Mouse (Mus musculus) layer of hippocampus, postnatal 36 days (tissue): ENCODE results near the gene Opa1. TPM values are rescaled to one million over a fixed set of nuclear protein-coding genes. Genes with fewer than 3 reads are reported as not detected.

ENCODE experiments used
- DNase-seq, 2 experiments: peaks; one replicate each; pipeline ENCODE4 v3.0.0; 2022
- total RNA-seq, 2 experiments: library from RNA; stranded (reverse); gene quantifications; 2 replicates each; pipeline ENCODE4 v1.2.3; 2021

Gene Opa1
- total RNA-seq, 2 experiments from 2014 or later: 104 TPM

DNA sequence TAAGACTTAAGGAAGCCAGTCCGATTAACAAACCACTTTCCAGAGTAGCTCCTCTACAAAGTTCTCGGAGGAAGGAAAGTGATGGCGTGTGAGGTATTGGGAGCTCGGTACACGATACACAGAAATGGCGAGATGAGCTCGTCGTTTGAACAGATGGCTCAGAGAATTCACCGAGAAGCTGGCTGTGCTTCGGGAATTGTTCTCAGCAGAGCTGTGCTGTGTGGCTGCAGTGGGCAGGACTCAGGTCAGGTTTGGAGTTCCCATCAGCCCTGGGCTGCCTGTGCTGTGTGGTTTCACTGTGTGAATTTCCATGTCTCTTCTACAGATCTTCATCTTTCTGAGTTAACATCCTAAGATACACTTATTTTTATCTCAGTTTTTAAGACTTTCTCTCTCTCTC lies 77.8 kb downstream of the Opa1 start:
- peak in 1 of 2 experiments; percentile 24 for DNase-seq

GRCm38 (mm10) chr16:29657650-29658548 lies 78.8 kb downstream of the Opa1 start:
- peak; percentile 50 to 52 for DNase-seq

DNA sequence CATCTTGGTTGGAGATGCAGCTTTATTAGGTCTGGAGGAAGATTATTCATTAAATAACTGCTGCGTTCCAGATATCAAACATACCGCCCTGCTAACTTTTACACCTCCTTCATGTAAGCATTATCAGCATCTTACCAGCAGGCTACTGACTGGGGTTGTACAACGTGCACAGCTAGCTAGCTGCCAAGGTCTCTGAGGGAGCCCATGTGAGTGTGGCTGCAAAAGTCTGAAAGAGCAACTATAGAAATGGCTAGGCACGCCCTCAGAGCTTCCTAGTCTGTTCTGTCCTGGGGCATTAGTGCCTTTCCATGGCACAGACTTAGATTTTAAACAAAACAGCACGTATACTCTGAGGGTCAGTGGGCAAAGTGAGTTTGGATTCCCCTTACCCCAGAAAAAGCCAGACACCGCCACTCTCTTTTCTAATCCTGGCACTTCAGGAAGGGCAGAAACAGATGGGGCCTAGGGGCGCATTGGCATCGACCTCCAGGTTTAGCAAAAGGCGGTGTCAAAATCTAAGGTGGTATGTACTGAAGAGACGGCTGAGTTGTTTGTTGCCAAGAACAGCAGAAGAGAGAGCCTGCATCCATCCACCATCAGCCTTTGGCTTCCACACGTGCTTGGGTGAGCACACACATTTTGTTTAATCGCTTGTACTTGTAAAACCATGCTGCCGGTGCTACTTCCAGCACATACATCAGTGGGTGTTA lies 80.1 kb downstream of the Opa1 start:
- DNase-seq: no peak

- DNase-seq: no peak
Measured at GRCm38 (mm10) chr16:29663042-29663758, 84.1 kb downstream of the Opa1 start.

DNA sequence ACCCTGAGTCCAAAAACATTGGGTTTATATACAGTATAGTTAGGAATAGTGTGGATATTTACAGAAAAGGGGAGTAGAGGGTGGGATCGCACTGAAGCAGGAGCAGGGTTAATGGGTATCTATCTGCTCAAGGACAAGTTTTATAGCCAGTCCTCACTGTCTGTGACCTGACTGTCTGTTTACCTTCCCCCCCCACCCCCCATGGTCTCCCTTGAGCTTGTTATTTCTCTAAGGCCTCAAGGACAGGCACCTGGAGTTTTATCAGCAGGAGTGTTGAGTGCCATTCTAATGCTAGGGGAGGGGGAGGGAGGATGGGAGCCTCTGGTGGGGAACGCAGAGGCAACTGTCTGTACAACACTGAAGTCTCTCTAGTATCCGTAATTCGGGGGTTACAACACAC lies 85.3 kb downstream of the Opa1 start:
- DNase-seq: no peak

DNA sequence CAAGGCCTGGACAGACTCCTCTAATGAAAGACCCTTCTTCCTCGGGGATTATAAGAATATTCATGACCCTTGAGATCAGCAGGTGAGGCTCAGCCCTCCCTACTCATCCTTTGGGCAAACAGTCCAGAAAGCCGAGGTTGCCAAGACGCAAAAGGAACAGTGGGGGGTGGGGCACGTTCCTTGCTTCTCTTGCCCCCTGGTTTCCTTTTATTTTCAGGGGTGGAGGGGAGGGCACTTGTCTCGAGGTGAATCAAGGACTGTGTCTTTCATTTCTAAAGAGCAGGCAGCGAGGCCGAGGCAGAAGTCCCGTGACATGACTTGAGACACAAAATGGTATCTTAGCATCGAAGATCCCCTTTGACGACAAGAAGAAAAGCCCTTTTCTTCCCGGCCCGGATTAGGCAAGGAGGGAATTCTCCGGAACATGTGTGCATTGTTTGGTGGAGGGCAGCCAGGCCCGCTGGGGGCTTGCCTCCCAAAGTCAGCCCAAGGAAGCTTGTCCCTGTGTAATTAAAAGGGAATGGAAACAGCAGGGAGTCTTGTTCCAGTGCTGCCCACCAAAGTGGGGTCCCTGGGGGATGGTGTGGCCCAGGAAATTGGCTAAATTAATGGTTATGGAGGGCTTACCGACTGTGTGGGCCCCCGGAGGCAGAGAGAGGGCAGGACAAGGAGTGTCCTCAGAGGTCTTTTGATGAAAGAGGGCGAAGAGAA lies 88.0 kb downstream of the Opa1 start:
- DNase-seq: no peak

- no peak for DNase-seq
Measured at GRCm38 (mm10) chr16:29667702-29668061, 88.5 kb downstream of the Opa1 start.

DNA sequence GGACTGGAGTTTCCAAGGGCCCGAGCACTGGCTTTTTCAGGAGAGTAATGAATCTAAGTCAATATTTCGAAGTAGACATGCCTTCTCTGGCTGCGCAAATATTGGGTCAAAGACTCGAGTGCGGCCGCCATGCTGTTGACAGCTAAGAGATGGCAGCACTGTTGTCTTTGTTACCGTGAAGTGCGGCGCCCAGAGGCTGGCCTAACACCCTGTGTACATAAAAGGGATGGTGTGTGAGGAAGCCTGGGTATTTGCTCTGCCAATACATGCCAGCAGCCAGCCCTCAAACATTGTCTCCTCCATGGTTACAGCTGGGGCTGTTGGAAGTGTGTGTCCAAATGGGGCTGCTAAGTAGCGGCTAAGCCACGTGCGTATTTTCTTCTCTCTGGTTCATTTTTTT lies 89.3 kb downstream of the Opa1 start:
- no peak for DNase-seq

- no peak for DNase-seq
Measured at GRCm38 (mm10) chr16:29670806-29671205, 91.7 kb downstream of the Opa1 start.

DNA sequence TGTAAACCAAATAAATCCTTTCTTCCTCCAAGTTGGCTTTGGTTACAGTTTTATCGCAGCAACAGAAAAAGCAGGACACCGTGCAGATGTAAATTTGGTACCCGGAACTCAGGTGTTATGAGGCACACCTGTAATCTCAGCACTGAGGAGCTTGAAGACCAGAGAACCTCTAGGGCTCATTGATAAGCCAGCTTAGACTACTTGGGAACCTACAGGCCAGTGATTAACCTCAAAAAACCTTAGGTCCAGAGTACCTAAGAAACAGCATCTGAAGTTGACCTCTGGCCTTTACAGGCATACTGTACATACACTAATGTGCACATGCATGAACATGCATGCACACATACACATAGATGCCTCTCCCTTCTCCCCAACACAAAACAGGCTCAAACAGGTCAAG lies 94.1 kb downstream of the Opa1 start:
- DNase-seq: no peak

DNA sequence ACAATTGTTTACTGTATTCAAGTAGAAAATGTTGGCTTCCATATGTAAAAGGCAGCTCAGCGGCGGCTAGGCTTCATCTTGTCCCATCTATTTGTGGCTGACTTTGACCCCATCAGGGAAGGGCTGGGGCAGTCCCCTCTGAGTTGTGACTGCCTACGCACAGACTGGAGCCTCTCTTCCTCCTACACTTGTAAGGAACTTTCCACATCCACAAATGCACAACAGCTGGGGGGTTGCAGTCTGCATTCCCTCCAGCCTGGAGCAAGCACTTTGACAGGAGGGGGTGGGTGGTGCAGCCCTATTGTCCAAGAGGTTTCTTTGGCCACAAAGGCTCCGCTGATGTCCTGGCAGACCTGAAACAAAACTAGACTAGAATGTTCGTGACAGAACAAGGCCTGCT lies 100.5 kb downstream of the Opa1 start:
- DNase-seq: no peak

GRCm38 (mm10) chr16:29680548-29681175 lies 101.5 kb downstream of the Opa1 start:
- DNase-seq: no peak

GRCm38 (mm10) chr16:29682555-29683431 lies 103.7 kb downstream of the Opa1 start:
- DNase-seq: no peak

DNA sequence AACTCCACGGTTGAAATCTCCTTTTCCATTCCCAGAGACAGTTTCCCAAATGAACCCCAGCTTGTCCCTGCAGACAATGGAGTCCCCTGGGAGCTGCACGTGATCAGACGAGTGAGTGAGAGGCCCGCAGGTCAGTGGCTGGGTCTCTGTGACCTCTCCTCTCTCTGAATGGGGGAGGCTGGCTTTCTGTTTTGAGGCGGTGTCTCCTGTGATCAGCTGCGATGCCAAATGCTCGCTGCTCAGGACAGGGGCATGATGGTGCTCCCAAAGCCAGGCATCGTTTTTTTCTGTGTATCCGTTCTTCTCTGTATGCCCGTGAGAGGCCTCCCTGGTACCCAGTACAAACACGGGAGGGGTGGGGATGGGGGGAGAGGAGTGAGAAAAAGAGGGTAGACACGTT lies 104.4 kb downstream of the Opa1 start:
- DNase-seq: no peak

DNA sequence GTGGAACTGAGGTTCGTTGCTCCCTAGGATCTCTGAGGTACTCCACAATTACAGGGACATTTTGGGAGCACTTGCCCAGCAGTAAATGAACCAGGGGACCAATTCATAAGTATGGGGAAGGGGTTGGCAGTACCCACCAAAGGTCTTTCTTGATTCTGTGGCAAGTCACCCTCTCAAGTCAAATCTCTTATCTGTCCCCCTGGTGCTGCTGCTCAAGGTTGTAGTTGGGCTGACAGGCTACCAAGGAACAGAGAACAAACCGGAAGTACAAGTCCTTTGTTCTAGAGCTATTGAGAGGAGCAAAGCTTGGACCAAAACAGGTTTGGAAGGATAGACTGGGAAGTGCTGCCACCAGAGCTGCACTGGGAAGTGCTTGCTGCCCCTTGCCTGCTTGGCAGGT lies 105.0 kb downstream of the Opa1 start:
- no peak for DNase-seq

DNA sequence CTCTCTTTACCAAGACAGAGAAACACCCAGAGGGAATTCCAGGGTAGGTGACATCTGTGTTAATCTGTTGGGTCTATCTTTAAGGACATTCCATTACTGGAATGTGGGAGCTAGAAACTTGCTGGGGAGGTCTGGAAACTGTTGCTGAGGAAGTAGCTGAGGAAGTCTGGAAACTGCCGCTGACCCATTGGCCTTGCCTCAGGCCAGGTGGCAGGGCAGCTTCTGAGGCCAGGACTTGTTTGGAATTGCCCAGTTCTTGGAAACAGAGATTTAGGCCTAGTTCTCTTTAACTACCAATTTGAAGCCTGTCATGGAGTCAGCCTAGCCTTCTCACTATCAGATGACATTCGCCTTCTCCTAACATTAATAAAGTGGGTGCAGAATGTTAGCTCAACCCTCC lies 105.5 kb downstream of the Opa1 start:
- DNase-seq: no peak

GRCm38 (mm10) chr16:29686141-29686540 lies 107.0 kb downstream of the Opa1 start:
- DNase-seq: no peak

GRCm38 (mm10) chr16:29687987-29688885 lies 109.1 kb downstream of the Opa1 start:
- DNase-seq: no peak

- no peak for DNase-seq
Measured at GRCm38 (mm10) chr16:29689187-29689819, 110.2 kb downstream of the Opa1 start.
